Mouse (Mus musculus) stomach, embryonic 16.5 days (tissue): Measurements from ENCODE around the gene Rhbdf1. TPM values are rescaled to one million over a fixed set of nuclear protein-coding genes. Genes with fewer than 3 reads are reported as not detected.

Source experiments
- ATAC-seq: fragments of 200-750 bp; cut with Nextera tagmentation; 2 replicates; pipeline ENCODE4 v1.8.0; 2017; ENCODE audit warnings: moderate number of reproducible peaks, moderate TSS enrichment; ENCODE audit not compliant: insufficient read depth, low FRiP score
- H3K27ac ChIP-seq: fragments of 300-500 bp; sonication (generic); 2 replicates; pipeline ENCODE4 v1.5.1; 2014; ENCODE audit warnings: low read length
- H3K27me3 ChIP-seq: fragments of 300-500 bp; sonication (generic); 2 replicates; pipeline ENCODE4 v1.6.1; 2014; ENCODE audit warnings: low read length, control low read depth, mixed read lengths; ENCODE audit not compliant: control insufficient read depth, insufficient read depth
- H3K36me3 ChIP-seq: fragments of 300-500 bp; sonication (generic); 2 replicates; pipeline ENCODE4 v1.6.1; 2014; ENCODE audit warnings: low read length; ENCODE audit not compliant: control insufficient read depth, insufficient read depth
- H3K4me1 ChIP-seq: fragments of 300-500 bp; sonication (generic); 2 replicates; pipeline ENCODE4 v1.6.1; 2014; ENCODE audit warnings: low read length, control low read depth, mixed read lengths; ENCODE audit not compliant: control insufficient read depth, insufficient read depth
- H3K4me2 ChIP-seq: fragments of 300-500 bp; sonication (generic); 2 replicates; pipeline ENCODE4 v1.6.1; 2014; ENCODE audit warnings: low read depth, low read length, mixed read lengths
- H3K4me3 ChIP-seq: fragments of 300-500 bp; sonication (generic); replicated peaks from 2 replicates; pipeline ENCODE4 v1.5.1; 2014; ENCODE audit warnings: mild to moderate bottlenecking, low read length
- H3K9ac ChIP-seq: fragments of 300-500 bp; sonication (generic); 2 replicates; pipeline ENCODE4 v1.6.1; 2014; ENCODE audit warnings: low read length
- H3K9me3 ChIP-seq: fragments of 300-500 bp; sonication (generic); replicated peaks from 2 replicates; pipeline ENCODE4 v1.6.1; 2016; ENCODE audit warnings: low read length, control low read depth; ENCODE audit not compliant: control insufficient read depth
- WGBS: fragments of 180-500 bp; shearing (Covaris S2); extraction: QIAGEN DNeasy Blood & Tissue Kit; methylation state at CpG from one replicate; pipeline ENCODE4 v1.1.7; 2014; 5-methylcytosine and 5-hydroxymethylcytosine counted together
- polyA plus RNA-seq: library from polyadenylated mRNA; unstranded; fragments of >200 nt; fragmentation: Nextera tagmentation; extraction: Ambion mirVana; gene quantifications from 2 replicates; pipeline ENCODE4 v1.2.1, GENCODE M21; 2015

Rhbdf1 gene
- polyA plus RNA-seq = 57.4 and 67.7 TPM in 2 replicates

DNA sequence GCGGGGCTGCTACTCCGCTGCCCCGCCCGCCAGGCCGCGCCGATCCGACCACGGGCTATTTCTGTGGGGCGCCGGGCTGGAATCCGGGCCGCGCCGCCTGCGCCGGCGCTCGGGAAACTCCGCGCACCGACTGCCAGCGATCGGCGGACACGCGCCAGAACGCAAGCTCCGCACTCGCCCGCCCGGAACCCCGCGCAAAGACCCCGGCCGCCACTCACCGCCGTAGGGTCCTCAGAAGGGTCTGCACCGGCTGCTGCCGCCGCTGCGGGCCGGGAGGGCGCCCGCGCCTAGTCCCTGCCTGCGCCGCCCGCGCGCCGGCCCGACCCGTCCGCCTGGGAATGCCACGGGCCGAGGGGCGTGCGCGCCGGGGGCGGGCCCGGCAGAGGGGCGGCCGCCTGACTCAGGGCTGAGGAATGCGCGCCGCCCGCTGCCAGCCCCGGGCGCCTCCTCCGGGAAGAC is at the start of gene Rhbdf1:
TSS of gene Rhbdf1 (minus strand) at position 350 of the 459 bp plus-strand sequence.
- H3K27me3 ChIP-seq = no peaks in the 10 kb centered on the region
- peak within 1 kb of the TSS; percentile 96 for H3K27ac ChIP-seq
- H3K4me3 ChIP-seq = peak within 1 kb of the TSS; percentile 89
- H3K36me3 ChIP-seq = no peaks in the 10 kb centered on the region
- under 1% methylated on average over 58 of the region's 72 CpGs for WGBS
- H3K9ac ChIP-seq = peak within 1 kb of the TSS; percentile 91
- peak within 1 kb of the TSS; percentile 69 for H3K4me2 ChIP-seq
- peak; percentile 64 for ATAC-seq
- H3K4me1 ChIP-seq = peaks cover 65% of the 10 kb centered on the region
- no peaks in the 10 kb centered on the region for H3K9me3 ChIP-seq

DNA sequence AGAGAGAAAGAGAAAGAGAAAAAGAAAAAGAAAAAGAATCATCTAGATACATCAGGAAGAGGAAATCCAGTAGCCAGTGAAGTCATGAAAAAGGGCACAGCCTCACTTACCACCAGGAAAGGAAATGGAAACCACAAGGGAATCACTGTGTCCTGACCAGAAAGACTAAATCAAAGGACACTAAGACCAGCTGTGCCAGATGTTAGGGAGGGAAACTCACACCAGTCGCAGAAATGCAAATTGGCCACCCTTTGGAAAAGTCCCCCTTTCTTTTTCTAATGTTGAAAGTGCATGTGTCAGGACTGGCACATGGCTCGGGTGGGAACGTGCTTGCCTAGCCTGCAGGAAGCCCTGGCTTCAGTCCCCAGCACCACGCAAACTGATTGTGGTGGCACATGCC is 49.1 kb upstream of the Rhbdf1 start:
- Histone ChIP-seq H3K27ac (no peak overlapping the region), H3K4me2 (no peak overlapping the region), H3K27me3 (no peaks in the 10 kb centered on the region), H3K4me1 (peaks cover 9% of the 10 kb centered on the region; the same call in 1 of the 2 replicates), H3K36me3 (no peaks in the 10 kb centered on the region), H3K9me3 (no peaks in the 10 kb centered on the region), H3K9ac (no peak overlapping the region), H3K4me3 (no peak overlapping the region)
- ATAC-seq = no peak
- 35% methylated on average over 4 of the region's 4 CpGs for WGBS

DNA sequence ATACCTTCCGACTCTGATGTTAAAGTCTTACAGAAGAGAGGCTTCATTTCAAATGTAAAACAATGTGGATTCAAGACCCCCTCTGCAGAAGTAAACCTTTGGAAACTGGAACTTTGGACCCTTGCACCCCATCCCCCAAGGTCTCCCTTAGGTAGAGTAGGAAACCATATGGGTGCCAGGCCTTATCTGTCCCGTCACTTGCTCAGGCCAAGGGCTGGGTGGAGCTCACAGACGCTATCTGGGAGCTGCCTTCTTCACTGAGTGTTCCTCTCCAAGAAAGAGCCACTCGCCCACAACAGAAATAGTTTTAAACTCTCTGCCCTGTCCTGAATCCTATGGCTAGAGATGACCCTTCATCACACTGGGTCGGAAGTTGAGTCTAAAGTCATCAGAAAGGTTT is 46.9 kb upstream of the Rhbdf1 start:
- 73% methylated on average over 5 of the region's 5 CpGs for WGBS
- no peak overlapping the region for H3K4me2 ChIP-seq
- H3K27me3 ChIP-seq = no peaks in the 10 kb centered on the region
- no peaks in the 10 kb centered on the region for H3K36me3 ChIP-seq
- no peak overlapping the region for H3K27ac ChIP-seq
- H3K9ac ChIP-seq = no peak overlapping the region
- no peaks in the 10 kb centered on the region for H3K9me3 ChIP-seq
- ATAC-seq = peak; percentile 63; the same call in 1 of the 2 replicates
- peaks cover 13% of the 10 kb centered on the region; the same call in 1 of the 2 replicates for H3K4me1 ChIP-seq
- H3K4me3 ChIP-seq = no peak overlapping the region

DNA sequence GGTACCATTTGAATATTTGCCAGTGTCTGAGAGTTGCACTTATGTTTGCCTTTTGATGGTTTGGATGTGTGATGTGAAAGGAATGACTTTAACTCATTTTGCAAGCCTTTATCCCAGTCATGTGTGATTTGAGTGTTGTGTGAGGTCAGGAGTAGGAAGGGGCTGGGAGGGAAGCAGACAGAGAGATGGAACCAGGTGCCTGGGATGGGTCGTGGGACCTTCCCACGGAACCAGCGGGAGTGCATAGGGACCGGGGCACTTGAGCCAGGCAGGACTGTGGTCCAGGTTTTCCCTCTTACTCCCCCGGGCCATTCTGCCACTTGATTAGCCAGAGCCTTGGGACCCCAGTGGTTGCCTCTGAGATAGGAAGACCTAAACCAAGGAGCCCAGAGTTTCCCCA is 45.9 kb upstream of the Rhbdf1 start:
- H3K4me1 ChIP-seq = peaks cover 13% of the 10 kb centered on the region; the same call in 1 of the 2 replicates
- peak overlapping the region; percentile 60 for H3K27ac ChIP-seq
- ATAC-seq = no peak
- no peaks in the 10 kb centered on the region for H3K36me3 ChIP-seq
- peak overlapping the region; percentile 61 for H3K4me2 ChIP-seq
- H3K27me3 ChIP-seq = no peaks in the 10 kb centered on the region
- WGBS = 29% methylated on average over 5 of the region's 5 CpGs
- peak overlapping the region; percentile 78 for H3K9ac ChIP-seq
- H3K4me3 ChIP-seq = peak overlapping the region; percentile 54
- no peaks in the 10 kb centered on the region for H3K9me3 ChIP-seq

DNA sequence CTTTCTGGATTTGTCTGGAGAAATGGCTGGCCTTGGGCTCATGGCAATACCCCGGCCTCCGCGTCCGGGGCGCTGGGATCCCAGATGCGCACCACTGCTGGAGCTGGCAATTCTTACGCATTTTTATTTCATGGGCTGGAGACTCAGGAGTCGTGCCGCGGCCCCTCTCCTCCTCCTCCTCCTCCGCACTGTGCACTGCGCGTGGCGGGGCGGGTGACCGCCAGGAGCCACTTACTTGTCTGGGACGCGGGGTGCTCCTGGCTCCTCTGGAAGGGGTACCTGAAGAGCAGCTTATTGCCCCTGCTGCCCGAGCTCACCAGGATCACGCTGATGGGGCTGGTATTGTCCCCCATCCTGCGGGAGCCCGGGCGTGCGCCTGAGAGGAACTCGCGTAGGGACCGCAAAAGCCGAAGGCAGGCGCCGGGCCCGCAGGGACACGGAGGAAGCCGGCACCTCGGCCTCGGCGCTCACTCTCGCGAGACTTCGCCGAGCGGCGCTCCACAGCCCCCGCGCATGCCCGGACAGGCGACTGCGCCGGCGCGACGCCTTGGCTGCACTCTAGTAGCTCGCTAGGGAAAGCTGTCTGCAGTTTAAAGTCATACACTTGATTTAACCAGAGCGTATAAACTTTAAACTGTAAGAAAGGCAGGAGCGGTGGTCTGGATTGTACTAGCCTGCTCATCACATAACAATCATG is 45.2 kb upstream of the Rhbdf1 start, which contains the start of gene Nprl3:
TSS of gene Nprl3 (minus strand) at position 520 of the 697 bp plus-strand sequence.
- Histone ChIP-seq H3K27me3 (no peaks in the 10 kb centered on the region), H3K27ac (peak within 1 kb of the TSS; percentile 87), H3K36me3 (0 out of 2 replicates have a peak, but pooled peaks cover 4% of the 10 kb centered on the region), H3K9ac (peak within 1 kb of the TSS; percentile 78), H3K4me2 (peak within 1 kb of the TSS; percentile 61), H3K4me1 (peaks cover 16% of the 10 kb centered on the region; the same call in 1 of the 2 replicates), H3K4me3 (peak within 1 kb of the TSS; percentile 54), H3K9me3 (no peaks in the 10 kb centered on the region)
- ATAC-seq = peak; percentile 98
- 0% methylated on average over 54 of the region's 54 CpGs for WGBS

DNA sequence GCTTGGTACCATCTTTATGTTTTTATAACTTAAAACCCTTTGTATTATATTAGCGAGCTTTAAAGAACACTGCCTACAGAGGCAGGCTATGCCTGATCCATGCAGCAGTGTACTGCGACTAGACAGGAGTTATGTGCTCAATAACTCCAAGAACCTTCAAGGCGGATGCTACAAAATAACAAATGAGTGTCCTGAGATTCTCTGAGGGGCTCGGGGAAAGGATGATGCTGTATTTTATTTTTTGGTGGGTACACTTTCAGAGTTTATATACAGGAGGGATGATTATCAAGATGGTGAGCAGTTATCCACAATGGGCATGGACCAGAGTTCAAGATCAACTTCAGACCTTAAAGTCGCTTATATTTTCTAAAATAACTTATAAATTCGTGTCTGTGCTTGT is 44.7 kb upstream of the Rhbdf1 start:
- Histone ChIP-seq H3K27me3 (no peaks in the 10 kb centered on the region), H3K9me3 (no peaks in the 10 kb centered on the region), H3K27ac (peak overlapping the region; percentile 87), H3K9ac (peak overlapping the region; percentile 78), H3K4me2 (peak overlapping the region; percentile 61), H3K4me3 (peak overlapping the region; percentile 54), H3K4me1 (peaks cover 16% of the 10 kb centered on the region; the same call in 1 of the 2 replicates), H3K36me3 (0 out of 2 replicates have a peak, but pooled peaks cover 4% of the 10 kb centered on the region)
- ATAC-seq = peak; percentile 0; the same call in 1 of the 2 replicates
- 15% methylated on average over 6 of the region's 6 CpGs for WGBS

DNA sequence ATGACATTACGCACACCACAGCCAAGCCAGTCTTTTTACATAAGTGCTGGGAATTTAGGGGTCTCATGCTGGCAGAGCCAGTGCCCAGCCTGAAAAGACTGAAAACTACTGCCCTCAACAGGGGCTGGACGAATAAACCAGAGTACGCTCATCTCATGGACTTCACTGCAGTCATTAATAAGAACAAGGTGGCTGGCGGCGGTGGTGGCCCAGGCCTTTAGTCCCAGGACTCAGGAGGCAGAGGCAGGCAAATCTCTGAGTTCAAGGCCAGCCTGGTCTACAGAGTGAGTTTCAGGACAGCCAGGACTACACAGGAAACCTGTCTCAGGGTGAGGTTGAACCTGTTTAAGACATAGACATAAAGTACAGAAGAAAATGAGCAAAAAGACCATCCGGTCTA is 44.1 kb upstream of the Rhbdf1 start:
- no peak overlapping the region for H3K4me3 ChIP-seq
- H3K9ac ChIP-seq = no peak overlapping the region
- H3K27me3 ChIP-seq = no peaks in the 10 kb centered on the region
- ATAC-seq = no peak
- 0 out of 2 replicates have a peak, but pooled peaks cover 4% of the 10 kb centered on the region for H3K36me3 ChIP-seq
- WGBS = 91% methylated on average over 6 of the region's 6 CpGs
- H3K4me2 ChIP-seq = no peak overlapping the region
- no peak overlapping the region for H3K27ac ChIP-seq
- no peaks in the 10 kb centered on the region for H3K9me3 ChIP-seq
- H3K4me1 ChIP-seq = peaks cover 16% of the 10 kb centered on the region; the same call in 1 of the 2 replicates

DNA sequence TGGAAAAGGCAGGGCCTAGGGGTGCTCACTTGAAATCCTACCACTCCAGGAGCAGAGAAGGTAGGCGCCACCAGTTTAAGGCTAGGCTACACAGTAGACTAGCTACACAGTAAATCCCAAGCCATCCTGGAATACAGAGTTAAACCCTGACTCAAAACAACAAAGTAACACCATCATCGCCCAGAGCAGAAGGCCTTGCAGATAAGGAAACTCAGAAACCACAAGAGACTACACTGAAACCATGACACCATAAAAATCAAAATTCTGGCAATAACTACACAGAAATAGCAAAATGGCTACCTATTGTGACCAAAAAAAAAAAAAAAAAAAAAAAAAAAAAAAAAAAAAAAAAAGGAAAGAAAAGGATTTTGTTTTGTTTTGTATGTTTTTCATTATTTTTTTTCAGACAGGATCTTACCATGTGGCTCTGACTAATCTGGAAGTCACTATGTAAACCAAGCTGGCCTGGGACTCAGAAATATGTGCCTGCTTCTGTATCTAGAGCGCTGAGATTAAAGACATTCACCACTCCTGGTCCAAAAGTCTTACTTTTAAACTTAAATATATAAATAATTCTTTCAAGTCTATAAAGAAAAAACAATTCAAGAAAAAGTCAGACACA is 43.1 kb upstream of the Rhbdf1 start:
- Histone ChIP-seq H3K4me2 (no peak overlapping the region), H3K9ac (no peak overlapping the region), H3K36me3 (0 out of 2 replicates have a peak, but pooled peaks cover 4% of the 10 kb centered on the region), H3K27me3 (no peaks in the 10 kb centered on the region), H3K27ac (no peak overlapping the region), H3K9me3 (no peaks in the 10 kb centered on the region), H3K4me1 (peaks cover 16% of the 10 kb centered on the region; the same call in 1 of the 2 replicates), H3K4me3 (no peak overlapping the region)
- no peak for ATAC-seq
- 92% methylated on average over 3 of the region's 3 CpGs for WGBS
